Mouse (Mus musculus) lung, embryonic 14.5 days (tissue): ENCODE data around the gene Gm20517. TPM values are rescaled to one million over a fixed set of nuclear protein-coding genes. Genes with fewer than 3 reads are reported as not detected.
A peak's percentile ranks its signal among the peaks of the same experiment; 100 is the strongest.
"Not testable (repeated sequence)": the region's sequence is repeated elsewhere in the genome, so short reads cannot be mapped to it uniquely, and the experiment has no call there.

Experiments
- ATAC-seq: fragments of 200-750 bp; cut with Nextera tagmentation; 2 replicates; pipeline ENCODE4 v1.8.0; 2017; ENCODE audit warnings: mild to moderate bottlenecking, moderate TSS enrichment, moderate library complexity; ENCODE audit not compliant: insufficient read depth
- DNase-seq: peaks from one replicate; pipeline ENCODE4 v3.0.0-alpha.2; 2015
- H3K27ac ChIP-seq: fragments of 300-500 bp; sonication (generic); 2 replicates; pipeline ENCODE4 v1.5.1; 2014; ENCODE audit warnings: low read depth, mild to moderate bottlenecking, moderate library complexity
- H3K27me3 ChIP-seq: fragments of 300-500 bp; sonication (generic); 2 replicates; pipeline ENCODE4 v1.6.1; 2014; ENCODE audit warnings: low read length, control low read depth; ENCODE audit not compliant: insufficient read depth
- H3K36me3 ChIP-seq: fragments of 300-500 bp; sonication (generic); 2 replicates; pipeline ENCODE4 v1.6.1; 2014; ENCODE audit warnings: control low read depth; ENCODE audit not compliant: insufficient read depth
- H3K4me1 ChIP-seq: fragments of 300-500 bp; sonication (generic); 2 replicates; pipeline ENCODE4 v1.6.1; 2014; ENCODE audit warnings: antibody characterized with exemption, control low read depth; ENCODE audit not compliant: insufficient read depth
- H3K4me2 ChIP-seq: fragments of 300-500 bp; sonication (generic); 2 replicates; pipeline ENCODE4 v1.6.1; 2014; ENCODE audit warnings: mild to moderate bottlenecking
- H3K4me3 ChIP-seq: fragments of 300-500 bp; sonication (generic); 2 replicates; pipeline ENCODE4 v1.5.1; 2014; ENCODE audit warnings: low read depth, low read length
- H3K9ac ChIP-seq: fragments of 300-500 bp; sonication (generic); 2 replicates; pipeline ENCODE4 v1.6.1; 2014
- H3K9me3 ChIP-seq: fragments of 300-500 bp; sonication (generic); 2 replicates; pipeline ENCODE4 v1.6.1; 2016; ENCODE audit warnings: low read depth, low read length, control low read depth
- CTCF ChIP-seq: IDR thresholded peaks from 2 replicates; pipeline ENCODE4 v1.5.1; 2016; ENCODE audit warnings: antibody characterized with exemption, low read depth
- WGBS: fragments of 180-500 bp; shearing (Covaris S2); extraction: QIAGEN DNeasy Blood & Tissue Kit; methylation state at CpG from one replicate; pipeline ENCODE4 v1.1.7; 2014; 5-methylcytosine and 5-hydroxymethylcytosine counted together
- polyA plus RNA-seq: library from polyadenylated mRNA; unstranded; fragments of >200 nt; fragmentation: Nextera tagmentation; extraction: Ambion mirVana; gene quantifications from 2 replicates; pipeline ENCODE4 v1.2.1, GENCODE M21; 2014

Gm20517 gene
- polyA plus RNA-seq, 1 experiment from 2014 or later, result 0.74 TPM

DNA sequence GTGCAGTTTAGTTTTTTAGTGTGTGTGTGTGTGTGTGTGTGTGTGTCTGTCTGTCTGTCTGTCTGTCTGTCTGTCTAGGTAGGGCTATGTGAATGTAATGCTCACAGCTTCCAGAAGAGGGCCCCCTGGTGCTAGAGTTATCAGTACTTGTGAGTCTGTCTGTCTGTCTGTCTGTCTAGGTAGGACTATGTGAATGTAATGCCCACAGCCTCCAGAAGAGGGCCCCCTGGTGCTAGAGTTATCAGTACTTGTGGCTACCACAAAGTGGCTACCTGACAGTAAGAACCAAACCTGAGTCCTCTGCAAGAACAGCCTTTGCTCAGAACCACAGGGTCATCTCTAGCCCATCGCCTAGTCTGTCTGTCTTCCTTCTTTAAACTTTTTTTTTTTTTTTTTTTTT, 35.3 kb downstream of the Gm20517 start:
- Histone ChIP-seq H3K27ac (no peak overlapping the region), H3K4me2 (no peak overlapping the region), H3K4me1 (no peaks in the 10 kb centered on the region), H3K4me3 (no peak overlapping the region), H3K9ac (no peak overlapping the region), H3K36me3 (no peaks in the 10 kb centered on the region), H3K9me3 (no peaks in the 10 kb centered on the region), H3K27me3 (no peaks in the 10 kb centered on the region)
- 75% methylated on average over 1 of the region's 1 CpGs for WGBS
- DNase-seq (peak; percentile 81), ATAC-seq (no peak; the same call in 1 of the 2 replicates)
- TF ChIP-seq CTCF, result peak; percentile 64

DNA sequence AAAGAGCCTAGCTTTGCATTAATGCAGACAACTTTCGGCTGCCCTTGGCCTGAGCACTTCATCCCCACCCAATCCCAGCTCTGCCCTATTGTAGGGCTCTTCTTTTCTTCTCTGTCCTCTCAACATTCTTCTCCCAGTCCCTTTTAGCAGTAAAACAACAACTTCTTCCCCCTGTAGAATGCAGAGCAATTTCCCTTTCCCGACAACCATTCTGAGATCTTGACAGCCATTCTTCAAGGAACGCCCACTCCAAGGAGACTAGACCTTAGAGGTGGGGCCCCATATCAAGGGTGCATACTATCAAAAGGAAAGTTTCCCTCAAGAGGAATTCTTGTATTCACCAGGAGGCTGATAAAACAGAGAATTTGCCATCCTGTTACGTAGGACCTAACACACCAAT, 37.6 kb downstream of the Gm20517 start:
- Histone ChIP-seq H3K27ac (no peak overlapping the region), H3K4me1 (no peaks in the 10 kb centered on the region), H3K9ac (no peak overlapping the region), H3K4me3 (no peak overlapping the region), H3K27me3 (no peaks in the 10 kb centered on the region), H3K9me3 (no peaks in the 10 kb centered on the region), H3K4me2 (no peak overlapping the region), H3K36me3 (0 out of 2 replicates have a peak, but pooled peaks cover 4% of the 10 kb centered on the region)
- DNase-seq (no peak), ATAC-seq (no peak)
- no peak for TF ChIP-seq CTCF
- 60% methylated on average over 4 of the region's 4 CpGs for WGBS

DNA sequence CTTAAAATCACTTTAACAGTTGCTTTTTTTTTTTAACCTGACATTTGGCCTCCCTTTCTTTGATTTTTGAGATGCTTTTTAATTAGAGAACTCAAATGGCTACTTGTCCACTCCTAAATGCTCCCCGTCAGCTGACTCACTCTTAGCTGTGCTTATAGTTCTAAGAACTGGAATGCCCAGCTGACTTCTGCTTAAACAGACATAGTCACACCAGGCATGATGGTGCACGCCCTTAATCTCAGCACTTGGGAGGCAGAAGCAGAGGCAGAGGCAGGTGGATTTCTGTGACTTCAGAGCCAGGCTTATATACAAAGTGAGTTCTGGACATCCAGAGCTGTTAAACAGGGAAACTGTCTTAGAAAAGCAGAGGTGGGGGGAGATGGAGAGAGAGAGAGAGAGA, 40.6 kb downstream of the Gm20517 start:
- no peaks in the 10 kb centered on the region for H3K4me1 ChIP-seq
- H3K9ac ChIP-seq, result no peak overlapping the region
- 0 out of 2 replicates have a peak, but pooled peaks cover 4% of the 10 kb centered on the region for H3K36me3 ChIP-seq
- H3K27me3 ChIP-seq, result no peaks in the 10 kb centered on the region
- H3K9me3 ChIP-seq, result no peaks in the 10 kb centered on the region
- no peak overlapping the region for H3K27ac ChIP-seq
- no peak for TF ChIP-seq CTCF
- 85% methylated on average over 2 of the region's 2 CpGs for WGBS
- ATAC-seq (no peak), DNase-seq (no peak)
- no peak overlapping the region for H3K4me3 ChIP-seq
- no peak overlapping the region for H3K4me2 ChIP-seq

DNA sequence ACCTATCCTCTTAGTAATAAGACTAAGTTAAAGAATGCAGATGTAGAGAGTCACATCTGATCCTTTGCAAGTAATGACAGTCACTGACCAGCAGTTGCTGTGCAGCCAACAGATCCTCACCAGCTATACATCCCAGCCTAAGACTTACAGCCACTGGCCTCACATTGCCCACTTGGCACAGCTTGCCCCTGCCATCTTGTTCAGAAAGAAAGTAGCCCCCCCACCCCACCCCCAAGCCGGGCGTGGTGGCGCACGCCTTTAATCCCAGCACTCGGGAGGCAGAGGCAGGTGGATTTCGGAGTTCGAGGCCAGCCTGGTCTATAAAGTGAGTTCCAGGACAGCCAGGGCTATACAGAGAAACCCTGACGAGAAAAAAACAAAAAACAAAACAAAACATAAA, 43.0 kb downstream of the Gm20517 start:
- DNase-seq, H3K4me3 ChIP-seq, H3K27me3 ChIP-seq, H3K4me1 ChIP-seq, H3K4me2 ChIP-seq, H3K9me3 ChIP-seq, H3K9ac ChIP-seq, ATAC-seq, H3K27ac ChIP-seq, H3K36me3 ChIP-seq: not testable (repeated sequence)
- 92% methylated on average over 8 of the region's 8 CpGs for WGBS

DNA sequence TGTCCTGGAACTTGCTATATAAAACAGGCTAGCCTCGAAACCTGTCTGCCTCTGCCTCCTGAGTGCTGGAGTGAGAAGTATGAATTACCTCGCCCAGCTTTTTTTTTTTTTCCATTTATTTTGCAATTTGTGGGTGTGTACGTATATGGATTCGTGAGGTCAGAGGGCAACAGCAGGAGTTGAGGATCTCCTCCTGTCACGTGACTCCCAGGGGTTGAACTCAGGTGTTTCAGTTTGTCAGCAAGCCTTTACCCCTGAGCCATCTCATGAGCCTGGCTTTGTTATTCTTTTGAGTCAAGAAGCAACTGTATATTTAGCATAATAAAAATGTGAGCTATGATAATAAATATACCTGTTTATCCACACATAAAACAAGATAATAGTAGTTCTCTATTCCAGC, 44.3 kb downstream of the Gm20517 start:
- H3K4me2 ChIP-seq, result no peak overlapping the region
- H3K4me3 ChIP-seq, result no peak overlapping the region
- TF ChIP-seq CTCF, result no peak
- 0 out of 2 replicates have a peak, but pooled peaks cover 4% of the 10 kb centered on the region for H3K36me3 ChIP-seq
- H3K9ac ChIP-seq, result no peak overlapping the region
- no peaks in the 10 kb centered on the region for H3K4me1 ChIP-seq
- H3K27me3 ChIP-seq, result no peaks in the 10 kb centered on the region
- no peak for DNase-seq
- WGBS, result 72% methylated on average over 5 of the region's 5 CpGs
- H3K27ac ChIP-seq, result no peak overlapping the region
- no peaks in the 10 kb centered on the region for H3K9me3 ChIP-seq
- no peak for ATAC-seq

DNA sequence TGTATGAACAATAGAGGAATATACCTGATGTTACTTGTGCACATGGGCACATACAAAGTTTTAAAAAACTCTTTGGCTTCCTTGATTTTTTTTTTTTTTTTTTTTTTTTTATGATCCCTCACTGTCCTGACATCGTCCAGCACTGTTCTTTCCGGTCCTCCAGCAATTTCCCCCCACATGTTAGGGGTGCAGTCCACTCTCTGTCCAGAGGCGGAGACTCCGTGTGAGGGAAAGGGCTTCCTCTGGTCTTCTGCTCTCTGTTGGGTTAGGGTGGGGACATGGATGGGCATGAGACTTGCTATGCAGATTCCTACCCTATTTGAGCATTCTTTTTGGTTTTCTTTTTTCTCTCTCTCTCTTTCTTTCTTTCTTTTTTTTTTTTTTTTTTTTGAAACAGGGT, 46.5 kb downstream of the Gm20517 start:
- Histone ChIP-seq H3K4me3 (no peak overlapping the region), H3K27me3 (no peaks in the 10 kb centered on the region), H3K4me2 (no peak overlapping the region), H3K27ac (no peak overlapping the region), H3K9me3 (no peaks in the 10 kb centered on the region), H3K36me3 (0 out of 2 replicates have a peak, but pooled peaks cover 4% of the 10 kb centered on the region), H3K9ac (no peak overlapping the region), H3K4me1 (no peaks in the 10 kb centered on the region)
- no peak for ATAC-seq
- DNase-seq, result no peak
- 81% methylated on average over 4 of the region's 4 CpGs for WGBS
- TF ChIP-seq CTCF, result 0 out of 2 replicates have a peak, but pooled peaks have one; percentile 14

DNA sequence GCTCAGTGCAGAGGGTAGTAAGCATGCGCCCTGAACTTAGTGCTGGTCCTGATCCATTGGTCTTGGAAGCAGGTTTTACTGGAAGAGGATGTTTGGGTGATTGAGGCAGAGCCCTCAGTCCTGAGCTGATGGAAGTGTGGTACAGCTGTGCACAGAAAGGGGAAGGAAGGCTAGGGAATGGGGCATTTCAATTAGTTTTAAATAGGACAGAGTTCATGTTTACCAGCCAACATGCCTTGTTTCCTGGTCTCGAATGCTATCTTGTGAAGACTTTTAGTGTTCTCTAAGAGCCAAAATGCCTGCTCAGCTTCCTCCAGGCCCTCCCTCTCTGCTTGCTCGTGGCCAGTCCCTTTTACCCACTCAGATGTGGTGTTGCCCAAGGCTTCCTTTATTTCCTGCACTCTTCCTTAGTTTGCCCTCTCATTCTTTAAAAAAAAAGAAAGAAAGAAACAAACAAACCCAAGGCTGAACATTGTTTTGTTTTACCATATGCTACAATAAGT, 47.4 kb downstream of the Gm20517 start:
- ATAC-seq (no peak), DNase-seq (no peak)
- no peaks in the 10 kb centered on the region for H3K36me3 ChIP-seq
- H3K27ac ChIP-seq, result no peak overlapping the region
- no peak for TF ChIP-seq CTCF
- 81% methylated on average over 3 of the region's 3 CpGs for WGBS
- no peaks in the 10 kb centered on the region for H3K4me1 ChIP-seq
- no peaks in the 10 kb centered on the region for H3K9me3 ChIP-seq
- H3K4me3 ChIP-seq, result no peak overlapping the region
- no peak overlapping the region for H3K4me2 ChIP-seq
- H3K9ac ChIP-seq, result no peak overlapping the region
- H3K27me3 ChIP-seq, result no peaks in the 10 kb centered on the region
